Mouse (Mus musculus): Measurements from ENCODE around the gene Dnajc5. TPM values are rescaled to one million over a fixed set of nuclear protein-coding genes. Genes with fewer than 3 reads are reported as not detected.

Gene Dnajc5
- total RNA-seq, 1 experiment = 67.2 TPM

DNA sequence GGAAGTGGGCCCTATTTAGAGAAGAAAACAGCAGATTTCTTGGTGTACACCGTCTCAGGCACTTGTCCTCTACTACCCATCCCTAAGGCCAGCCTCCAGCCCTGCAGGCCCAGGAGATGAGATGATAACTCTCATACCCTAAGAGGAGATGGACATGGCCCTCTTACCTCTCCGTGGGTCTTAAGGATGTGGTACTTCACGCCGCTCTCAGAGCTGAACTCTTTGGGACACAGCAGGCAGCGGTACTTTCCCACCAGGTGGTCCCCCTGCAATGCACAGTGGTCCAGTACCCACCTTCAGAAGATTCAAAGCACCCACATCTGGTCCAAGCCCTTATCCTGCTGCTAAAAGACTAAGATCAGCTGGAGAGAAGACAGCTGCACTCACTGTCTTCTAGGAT lies 65.2 kb downstream of the Dnajc5 start:
- H3K4me3 ChIP-seq (ENCODE audit: insufficient read depth in 1 of 2, low read depth in 1 of 2, low read length in 2 of 2, poor library complexity in 1 of 2, severe bottlenecking in 1 of 2) = no peak overlapping the region
- no peaks in the 10 kb centered on the region for H3K4me1 ChIP-seq (ENCODE audit: control insufficient read depth in 2 of 2, insufficient read depth in 2 of 2, low read length in 2 of 2, poor library complexity in 1 of 2)
- no peaks in the 10 kb centered on the region for H3K9me3 ChIP-seq (ENCODE audit: control insufficient read depth, insufficient read depth, low read depth, low read length)
- peaks cover 45% of the 10 kb centered on the region for H3K36me3 ChIP-seq (ENCODE audit: control insufficient read depth, insufficient read depth, low read length, poor library complexity, severe bottlenecking)
- TF ChIP-seq MAFK (IDR thresholded peaks at IDR 0.05; ENCODE audit: insufficient read depth, low read depth, low read length) (no peak), CHD2 (IDR thresholded peaks at IDR 0.05; ENCODE audit: low read depth, low read length) (no peak), ZC3H11A (IDR thresholded peaks at IDR 0.05; ENCODE audit: borderline replicate concordance, low read depth, low read length) (no peak), ZNF384 (IDR thresholded peaks at IDR 0.05; ENCODE audit: low read depth, low read length) (no peak), HCFC1 (IDR thresholded peaks at IDR 0.05; ENCODE audit: borderline replicate concordance, insufficient read depth, low read length) (no peak)
- no peak overlapping the region for H3K9ac ChIP-seq (ENCODE audit: insufficient read depth, low read depth, low read length, poor library complexity, severe bottlenecking)
- no peak for DNase-seq (ENCODE audit: low read depth, low spot score)
- in situ Hi-C loops (cut with MboI; ENCODE audit: low sequenced_read_pairs in 2 of 2, unreplicated experiment in 2 of 2) = no loop called here
- no peak overlapping the region for H3K27ac ChIP-seq (ENCODE audit: insufficient read depth, low read depth, low read length, poor library complexity, severe bottlenecking)

- no peaks in the 10 kb centered on the region for H3K4me1 ChIP-seq (ENCODE audit: control insufficient read depth in 2 of 2, insufficient read depth in 2 of 2, low read length in 2 of 2, poor library complexity in 1 of 2)
- H3K9ac ChIP-seq (ENCODE audit: insufficient read depth, low read depth, low read length, poor library complexity, severe bottlenecking) = no peak overlapping the region
- DNase-seq (ENCODE audit: low read depth, low spot score) = no peak
- no peak overlapping the region for H3K27ac ChIP-seq (ENCODE audit: insufficient read depth, low read depth, low read length, poor library complexity, severe bottlenecking)
- in situ Hi-C loops (cut with MboI; ENCODE audit: low sequenced_read_pairs in 2 of 2, unreplicated experiment in 2 of 2) = no loop called here
- TF ChIP-seq CHD2 (IDR thresholded peaks at IDR 0.05; ENCODE audit: low read depth, low read length) = no peak
- no peak for TF ChIP-seq MAFK (IDR thresholded peaks at IDR 0.05; ENCODE audit: insufficient read depth, low read depth, low read length)
- TF ChIP-seq HCFC1 (IDR thresholded peaks at IDR 0.05; ENCODE audit: borderline replicate concordance, insufficient read depth, low read length) = no peak
- TF ChIP-seq ZC3H11A (IDR thresholded peaks at IDR 0.05; ENCODE audit: borderline replicate concordance, low read depth, low read length) = no peak
- TF ChIP-seq ZNF384 (IDR thresholded peaks at IDR 0.05; ENCODE audit: low read depth, low read length) = no peak
- no peak overlapping the region for H3K4me3 ChIP-seq (ENCODE audit: insufficient read depth in 1 of 2, low read depth in 1 of 2, low read length in 2 of 2, poor library complexity in 1 of 2, severe bottlenecking in 1 of 2)
- H3K36me3 ChIP-seq (ENCODE audit: control insufficient read depth, insufficient read depth, low read length, poor library complexity, severe bottlenecking) = peaks cover 47% of the 10 kb centered on the region
- H3K9me3 ChIP-seq (ENCODE audit: control insufficient read depth, insufficient read depth, low read depth, low read length) = no peaks in the 10 kb centered on the region
These were observed 65.8 kb downstream of the Dnajc5 start for GRCm38 (mm10) chr2:181586124-181586523.

- Histone ChIP-seq H3K9ac (ENCODE audit: insufficient read depth, low read depth, low read length, poor library complexity, severe bottlenecking) (no peak overlapping the region), H3K9me3 (ENCODE audit: control insufficient read depth, insufficient read depth, low read depth, low read length) (no peaks in the 10 kb centered on the region), H3K4me1 (ENCODE audit: control insufficient read depth in 2 of 2, insufficient read depth in 2 of 2, low read length in 2 of 2, poor library complexity in 1 of 2) (peaks cover 4 to 5% of the 10 kb centered on the region in 2 experiments; a peak in 1 of 4 replicates), H3K27ac (ENCODE audit: insufficient read depth, low read depth, low read length, poor library complexity, severe bottlenecking) (no peak overlapping the region), H3K4me3 (ENCODE audit: insufficient read depth in 1 of 2, low read depth in 1 of 2, low read length in 2 of 2, poor library complexity in 1 of 2, severe bottlenecking in 1 of 2) (no peak overlapping the region), H3K36me3 (ENCODE audit: control insufficient read depth, insufficient read depth, low read length, poor library complexity, severe bottlenecking) (peaks cover 47% of the 10 kb centered on the region)
- TF ChIP-seq MAFK (IDR thresholded peaks at IDR 0.05; ENCODE audit: insufficient read depth, low read depth, low read length) = no peak
- TF ChIP-seq HCFC1 (IDR thresholded peaks at IDR 0.05; ENCODE audit: borderline replicate concordance, insufficient read depth, low read length) = no peak
- no peak for TF ChIP-seq ZC3H11A (IDR thresholded peaks at IDR 0.05; ENCODE audit: borderline replicate concordance, low read depth, low read length)
- no peak for TF ChIP-seq CHD2 (IDR thresholded peaks at IDR 0.05; ENCODE audit: low read depth, low read length)
- TF ChIP-seq ZNF384 (IDR thresholded peaks at IDR 0.05; ENCODE audit: low read depth, low read length) = no peak
- in situ Hi-C loops (cut with MboI; ENCODE audit: low sequenced_read_pairs in 2 of 2, unreplicated experiment in 2 of 2) = no loop called here
- no peak for DNase-seq (ENCODE audit: low read depth, low spot score)
These were observed 67.5 kb downstream of the Dnajc5 start for GRCm38 (mm10) chr2:181587796-181588195.

GRCm38 (mm10) chr2:181588229-181588780 lies 68.0 kb downstream of the Dnajc5 start:
- Histone ChIP-seq H3K9me3 (ENCODE audit: control insufficient read depth, insufficient read depth, low read depth, low read length) (no peaks in the 10 kb centered on the region), H3K36me3 (ENCODE audit: control insufficient read depth, insufficient read depth, low read length, poor library complexity, severe bottlenecking) (peaks cover 47% of the 10 kb centered on the region), H3K4me3 (ENCODE audit: insufficient read depth in 1 of 2, low read depth in 1 of 2, low read length in 2 of 2, poor library complexity in 1 of 2, severe bottlenecking in 1 of 2) (no peak overlapping the region), H3K9ac (ENCODE audit: insufficient read depth, low read depth, low read length, poor library complexity, severe bottlenecking) (no peak overlapping the region), H3K27ac (ENCODE audit: insufficient read depth, low read depth, low read length, poor library complexity, severe bottlenecking) (no peak overlapping the region), H3K4me1 (ENCODE audit: control insufficient read depth in 2 of 2, insufficient read depth in 2 of 2, low read length in 2 of 2, poor library complexity in 1 of 2) (peaks cover 4 to 5% of the 10 kb centered on the region in 2 experiments; a peak in 1 of 4 replicates)
- in situ Hi-C loops (cut with MboI; ENCODE audit: low sequenced_read_pairs in 2 of 2, unreplicated experiment in 2 of 2) = no loop called here
- TF ChIP-seq ZC3H11A (IDR thresholded peaks at IDR 0.05; ENCODE audit: borderline replicate concordance, low read depth, low read length) (no peak), ZNF384 (IDR thresholded peaks at IDR 0.05; ENCODE audit: low read depth, low read length) (no peak), MAFK (IDR thresholded peaks at IDR 0.05; ENCODE audit: insufficient read depth, low read depth, low read length) (no peak), HCFC1 (IDR thresholded peaks at IDR 0.05; ENCODE audit: borderline replicate concordance, insufficient read depth, low read length) (no peak), CHD2 (IDR thresholded peaks at IDR 0.05; ENCODE audit: low read depth, low read length) (no peak)
- no peak for DNase-seq (ENCODE audit: low read depth, low spot score)
